Mouse (Mus musculus): ENCODE results near the gene Bloc1s6. TPM values are rescaled to one million over a fixed set of nuclear protein-coding genes. Genes with fewer than 3 reads are reported as not detected.
A peak's percentile ranks its signal among the peaks of the same experiment; 100 is the strongest.

Bloc1s6 gene
- total and polyA plus RNA-seq, 2 experiments = 8.5 to 11.1 TPM

GRCm38 (mm10) chr2:122746461-122746860 is 8.2 kb downstream of the Bloc1s6 start:
- Histone ChIP-seq H3K27me3 (ENCODE audit: control insufficient read depth, insufficient read depth, low read length) (no peaks in the 10 kb centered on the region), H3K4me3 (ENCODE audit: insufficient read depth, low read depth, low read length) (no peak overlapping the region), H3K36me3 (ENCODE audit: control insufficient read depth, insufficient read depth, low read length) (peaks cover 13% of the 10 kb centered on the region; the same call in 1 of the 2 replicates), H3K4me1 (ENCODE audit: control insufficient read depth, insufficient read depth, low read length) (peaks cover 1% of the 10 kb centered on the region; the same call in 1 of the 2 replicates), H3K9ac (ENCODE audit: low read depth, low read length) (no peak overlapping the region), H3K27ac (replicated peaks; ENCODE audit: insufficient read depth, low read depth, low read length) (no peak overlapping the region; the same call in 1 of the 2 replicates), H3K79me2 (ENCODE audit: control insufficient read depth, insufficient read depth, low read length) (no peaks in the 10 kb centered on the region)
- TF ChIP-seq POLR2A (IDR thresholded peaks at IDR 0.05; ENCODE audit: extremely low read depth, insufficient read depth, low read length) = no peak
- no peak for TF ChIP-seq CTCF (IDR thresholded peaks at IDR 0.05; ENCODE audit: low read depth, low read length)
- WGBS = 78% methylated on average over 9 of the region's 9 CpGs
- no peak for DNase-seq (ENCODE audit: extremely low read depth, low read depth, low spot score)

GRCm38 (mm10) chr2:122753739-122754343 is 15.5 kb downstream of the Bloc1s6 start:
- Histone ChIP-seq H3K4me3 (ENCODE audit: insufficient read depth, low read depth, low read length) (no peak overlapping the region), H3K27me3 (ENCODE audit: control insufficient read depth, insufficient read depth, low read length) (no peaks in the 10 kb centered on the region), H3K36me3 (ENCODE audit: control insufficient read depth, insufficient read depth, low read length) (no peaks in the 10 kb centered on the region), H3K27ac (replicated peaks; ENCODE audit: insufficient read depth, low read depth, low read length) (no peak overlapping the region), H3K9ac (ENCODE audit: low read depth, low read length) (no peak overlapping the region), H3K79me2 (ENCODE audit: control insufficient read depth, insufficient read depth, low read length) (no peaks in the 10 kb centered on the region), H3K4me1 (ENCODE audit: control insufficient read depth, insufficient read depth, low read length) (no peaks in the 10 kb centered on the region)
- 12% methylated on average over 7 of the region's 7 CpGs for WGBS
- DNase-seq (ENCODE audit: extremely low read depth, low read depth, low spot score) = peak; percentile 43
- peak; percentile 80 for TF ChIP-seq CTCF (IDR thresholded peaks at IDR 0.05; ENCODE audit: low read depth, low read length)
- TF ChIP-seq POLR2A (IDR thresholded peaks at IDR 0.05; ENCODE audit: extremely low read depth, insufficient read depth, low read length) = no peak

- H3K4me1 ChIP-seq (ENCODE audit: control insufficient read depth, insufficient read depth, low read length) = no peaks in the 10 kb centered on the region
- no peaks in the 10 kb centered on the region for H3K79me2 ChIP-seq (ENCODE audit: control insufficient read depth, insufficient read depth, low read length)
- no peak overlapping the region for H3K9ac ChIP-seq (ENCODE audit: low read depth, low read length)
- H3K27me3 ChIP-seq (ENCODE audit: control insufficient read depth, insufficient read depth, low read length) = no peaks in the 10 kb centered on the region
- no peak for TF ChIP-seq CTCF (IDR thresholded peaks at IDR 0.05; ENCODE audit: low read depth, low read length)
- TF ChIP-seq POLR2A (IDR thresholded peaks at IDR 0.05; ENCODE audit: extremely low read depth, insufficient read depth, low read length) = no peak
- no peak for DNase-seq (ENCODE audit: extremely low read depth, low read depth, low spot score)
- H3K27ac ChIP-seq (replicated peaks; ENCODE audit: insufficient read depth, low read depth, low read length) = no peak overlapping the region
- no peak overlapping the region for H3K4me3 ChIP-seq (ENCODE audit: insufficient read depth, low read depth, low read length)
- no peaks in the 10 kb centered on the region for H3K36me3 ChIP-seq (ENCODE audit: control insufficient read depth, insufficient read depth, low read length)
- 95% methylated on average over 1 of the region's 1 CpGs for WGBS
Measured at GRCm38 (mm10) chr2:122759791-122760190, 21.5 kb downstream of the Bloc1s6 start.

GRCm38 (mm10) chr2:122762991-122763390 is 24.7 kb downstream of the Bloc1s6 start:
- Histone ChIP-seq H3K9ac (ENCODE audit: low read depth, low read length) (no peak overlapping the region), H3K27ac (replicated peaks; ENCODE audit: insufficient read depth, low read depth, low read length) (no peak overlapping the region), H3K36me3 (ENCODE audit: control insufficient read depth, insufficient read depth, low read length) (no peaks in the 10 kb centered on the region), H3K4me3 (ENCODE audit: insufficient read depth, low read depth, low read length) (no peak overlapping the region), H3K4me1 (ENCODE audit: control insufficient read depth, insufficient read depth, low read length) (peaks cover 3% of the 10 kb centered on the region), H3K27me3 (ENCODE audit: control insufficient read depth, insufficient read depth, low read length) (no peaks in the 10 kb centered on the region), H3K79me2 (ENCODE audit: control insufficient read depth, insufficient read depth, low read length) (peaks cover 9% of the 10 kb centered on the region; the same call in 1 of the 2 replicates)
- 67% methylated on average over 3 of the region's 3 CpGs for WGBS
- TF ChIP-seq CTCF (IDR thresholded peaks at IDR 0.05; ENCODE audit: low read depth, low read length) = no peak
- TF ChIP-seq POLR2A (IDR thresholded peaks at IDR 0.05; ENCODE audit: extremely low read depth, insufficient read depth, low read length) = no peak
- DNase-seq (ENCODE audit: extremely low read depth, low read depth, low spot score) = no peak

GRCm38 (mm10) chr2:122764526-122764925 is 26.2 kb downstream of the Bloc1s6 start:
- 38% methylated on average over 6 of the region's 6 CpGs for WGBS
- no peaks in the 10 kb centered on the region for H3K27me3 ChIP-seq (ENCODE audit: control insufficient read depth, insufficient read depth, low read length)

More at GRCm38 (mm10) chr2:122764526-122764925, 26.2 kb downstream of the Bloc1s6 start:
- peak; percentile 49 for TF ChIP-seq CTCF (IDR thresholded peaks at IDR 0.05; ENCODE audit: low read depth, low read length)
- no peak for TF ChIP-seq POLR2A (IDR thresholded peaks at IDR 0.05; ENCODE audit: extremely low read depth, insufficient read depth, low read length)
- H3K9ac ChIP-seq (ENCODE audit: low read depth, low read length) = no peak overlapping the region
- no peak overlapping the region for H3K27ac ChIP-seq (replicated peaks; ENCODE audit: insufficient read depth, low read depth, low read length)
- H3K79me2 ChIP-seq (ENCODE audit: control insufficient read depth, insufficient read depth, low read length) = peaks cover 14% of the 10 kb centered on the region; the same call in 1 of the 2 replicates
- no peak overlapping the region for H3K4me3 ChIP-seq (ENCODE audit: insufficient read depth, low read depth, low read length)
- H3K36me3 ChIP-seq (ENCODE audit: control insufficient read depth, insufficient read depth, low read length) = no peaks in the 10 kb centered on the region
- peaks cover 8% of the 10 kb centered on the region for H3K4me1 ChIP-seq (ENCODE audit: control insufficient read depth, insufficient read depth, low read length)
- no peak for DNase-seq (ENCODE audit: extremely low read depth, low read depth, low spot score)

Data from liver, adult 2 months (tissue).